Mouse (Mus musculus) heart, embryonic 12.5 days (tissue): ENCODE measurements around the gene Tmem231. TPM values are rescaled to one million over a fixed set of nuclear protein-coding genes. Genes with fewer than 3 reads are reported as not detected.

Experiments
- ATAC-seq: fragments of 200-750 bp; cut with Nextera tagmentation; 2 replicates; pipeline ENCODE4 v1.8.0; 2017; ENCODE audit warnings: moderate TSS enrichment, moderate library complexity; ENCODE audit not compliant: insufficient number of reproducible peaks, low FRiP score
- H3K27ac ChIP-seq: fragments of 300-500 bp; sonication (generic); 2 replicates; pipeline ENCODE4 v1.5.1; 2016; ENCODE audit warnings: mild to moderate bottlenecking, moderate library complexity; ENCODE audit not compliant: poor library complexity, severe bottlenecking
- H3K27me3 ChIP-seq: fragments of 300-500 bp; sonication (generic); replicated peaks from 2 replicates; pipeline ENCODE4 v1.6.1; 2016; ENCODE audit warnings: mild to moderate bottlenecking, moderate library complexity
- H3K36me3 ChIP-seq: fragments of 300-500 bp; sonication (generic); 2 replicates; pipeline ENCODE4 v1.6.1; 2016; ENCODE audit warnings: mild to moderate bottlenecking, moderate library complexity
- H3K4me1 ChIP-seq: fragments of 300-500 bp; sonication (generic); replicated peaks from 2 replicates; pipeline ENCODE4 v1.6.1; 2016; ENCODE audit warnings: mild to moderate bottlenecking
- H3K4me2 ChIP-seq: fragments of 300-500 bp; sonication (generic); 2 replicates; pipeline ENCODE4 v1.6.1; 2016; ENCODE audit warnings: mild to moderate bottlenecking, moderate library complexity
- H3K4me3 ChIP-seq: fragments of 300-500 bp; sonication (generic); 2 replicates; pipeline ENCODE4 v1.5.1; 2016; ENCODE audit warnings: mild to moderate bottlenecking
- H3K9ac ChIP-seq: fragments of 300-500 bp; sonication (generic); 2 replicates; pipeline ENCODE4 v1.6.1; 2016; ENCODE audit warnings: mild to moderate bottlenecking, moderate library complexity
- H3K9me3 ChIP-seq: fragments of 300-500 bp; sonication (generic); replicated peaks from 2 replicates; pipeline ENCODE4 v1.6.1; 2016; ENCODE audit warnings: mild to moderate bottlenecking, moderate library complexity
- WGBS: fragments of 180-500 bp; shearing (Covaris S2); methylation state at CpG from one replicate; pipeline ENCODE4 v1.1.7; 2016; 5-methylcytosine and 5-hydroxymethylcytosine counted together
- polyA plus RNA-seq: library from polyadenylated mRNA; unstranded; fragments of >200 nt; fragmentation: Nextera tagmentation; extraction: Ambion mirVana; gene quantifications from 2 replicates; pipeline ENCODE4 v1.2.1, GENCODE M21; 2016

Tmem231 gene
- 5.4 and 7.1 TPM in 2 replicates for polyA plus RNA-seq

- Histone ChIP-seq H3K27ac (peak within 1 kb of the TSS; percentile 34), H3K27me3 (no peaks in the 10 kb centered on the region), H3K4me1 (peaks cover 8% of the 10 kb centered on the region; the same call in 1 of the 2 replicates), H3K4me2 (peak within 1 kb of the TSS; percentile 93), H3K9me3 (no peaks in the 10 kb centered on the region), H3K36me3 (no peaks in the 10 kb centered on the region), H3K4me3 (peak within 1 kb of the TSS; percentile 75), H3K9ac (peak within 1 kb of the TSS; percentile 78)
- ATAC-seq = peak; percentile 98
- WGBS = under 1% methylated on average over 53 of the region's 53 CpGs
Observed at GRCm38 (mm10) chr8:111933348-111934076, at the start of gene Tmem231. TSS of gene Tmem231 (minus strand) at chr8:111933881.

GRCm38 (mm10) chr8:111982116-111982515 is 48.4 kb upstream of the Tmem231 start:
- H3K36me3 ChIP-seq = peaks cover 57% of the 10 kb centered on the region
- 74% methylated on average over 7 of the region's 7 CpGs for WGBS

GRCm38 (mm10) chr8:111978147-111978546 is 44.5 kb upstream of the Tmem231 start:
- 69% methylated on average over 10 of the region's 10 CpGs for WGBS
- peaks cover 61% of the 10 kb centered on the region for H3K36me3 ChIP-seq

More at GRCm38 (mm10) chr8:111982116-111982515, 48.4 kb upstream of the Tmem231 start:
- H3K4me2 ChIP-seq = no peak overlapping the region
- H3K9me3 ChIP-seq = no peaks in the 10 kb centered on the region
- H3K9ac ChIP-seq = no peak overlapping the region
- no peaks in the 10 kb centered on the region for H3K27me3 ChIP-seq
- no peak for ATAC-seq
- peaks cover 13% of the 10 kb centered on the region for H3K4me1 ChIP-seq
- no peak overlapping the region for H3K27ac ChIP-seq
- H3K4me3 ChIP-seq = no peak overlapping the region

GRCm38 (mm10) chr8:111976326-111976725 is 42.6 kb upstream of the Tmem231 start:
- ATAC-seq = no peak
- H3K36me3 ChIP-seq = peaks cover 62% of the 10 kb centered on the region
- WGBS = 76% methylated on average over 2 of the region's 2 CpGs

More at GRCm38 (mm10) chr8:111978147-111978546, 44.5 kb upstream of the Tmem231 start:
- no peaks in the 10 kb centered on the region for H3K27me3 ChIP-seq
- no peak overlapping the region for H3K4me2 ChIP-seq
- no peak overlapping the region for H3K9ac ChIP-seq
- no peak overlapping the region for H3K27ac ChIP-seq
- H3K4me3 ChIP-seq = no peak overlapping the region
- ATAC-seq = no peak
- no peaks in the 10 kb centered on the region for H3K4me1 ChIP-seq
- peaks cover 10% of the 10 kb centered on the region; the same call in 1 of the 2 replicates for H3K9me3 ChIP-seq

GRCm38 (mm10) chr8:111975706-111976105 is 42.0 kb upstream of the Tmem231 start:
- H3K4me2 ChIP-seq = no peak overlapping the region
- no peak for ATAC-seq
- peaks cover 10% of the 10 kb centered on the region; the same call in 1 of the 2 replicates for H3K9me3 ChIP-seq
- no peaks in the 10 kb centered on the region for H3K27me3 ChIP-seq
- peaks cover 66% of the 10 kb centered on the region for H3K36me3 ChIP-seq
- WGBS = 95% methylated on average over 2 of the region's 2 CpGs
- no peak overlapping the region for H3K9ac ChIP-seq
- no peak overlapping the region for H3K27ac ChIP-seq
- no peak overlapping the region for H3K4me3 ChIP-seq
- no peaks in the 10 kb centered on the region for H3K4me1 ChIP-seq

More at GRCm38 (mm10) chr8:111976326-111976725, 42.6 kb upstream of the Tmem231 start:
- Histone ChIP-seq H3K4me2 (no peak overlapping the region), H3K4me1 (no peaks in the 10 kb centered on the region), H3K9ac (no peak overlapping the region), H3K9me3 (peaks cover 10% of the 10 kb centered on the region; the same call in 1 of the 2 replicates), H3K4me3 (no peak overlapping the region), H3K27ac (no peak overlapping the region), H3K27me3 (no peaks in the 10 kb centered on the region)

GRCm38 (mm10) chr8:111974138-111974537 is 40.5 kb upstream of the Tmem231 start:
- no peak for ATAC-seq
- Histone ChIP-seq H3K9ac (no peak overlapping the region), H3K27me3 (no peaks in the 10 kb centered on the region), H3K36me3 (peaks cover 60% of the 10 kb centered on the region), H3K9me3 (peaks cover 10% of the 10 kb centered on the region; the same call in 1 of the 2 replicates), H3K27ac (no peak overlapping the region), H3K4me3 (no peak overlapping the region), H3K4me2 (no peak overlapping the region), H3K4me1 (no peaks in the 10 kb centered on the region)
- 94% methylated on average over 12 of the region's 12 CpGs for WGBS

- H3K27me3 ChIP-seq = no peaks in the 10 kb centered on the region
- no peak overlapping the region for H3K9ac ChIP-seq
- H3K4me2 ChIP-seq = no peak overlapping the region
- no peak overlapping the region for H3K27ac ChIP-seq
- no peaks in the 10 kb centered on the region for H3K4me1 ChIP-seq
- H3K9me3 ChIP-seq = peaks cover 7% of the 10 kb centered on the region; the same call in 1 of the 2 replicates
- 35% methylated on average over 5 of the region's 5 CpGs for WGBS
- H3K4me3 ChIP-seq = no peak overlapping the region
- ATAC-seq = no peak
- peaks cover 41% of the 10 kb centered on the region for H3K36me3 ChIP-seq
Observed at GRCm38 (mm10) chr8:111968991-111969390, 35.3 kb upstream of the Tmem231 start.

- no peaks in the 10 kb centered on the region for H3K27me3 ChIP-seq
- peaks cover 2% of the 10 kb centered on the region for H3K4me1 ChIP-seq
- peaks cover 36% of the 10 kb centered on the region for H3K36me3 ChIP-seq
- H3K9me3 ChIP-seq = peaks cover 5% of the 10 kb centered on the region; the same call in 1 of the 2 replicates
- no peak overlapping the region for H3K4me2 ChIP-seq
- H3K4me3 ChIP-seq = no peak overlapping the region
- H3K27ac ChIP-seq = no peak overlapping the region
- no peak for ATAC-seq
- 82% methylated on average over 10 of the region's 10 CpGs for WGBS
- no peak overlapping the region for H3K9ac ChIP-seq
Observed at GRCm38 (mm10) chr8:111968541-111968940, 34.9 kb upstream of the Tmem231 start.

- no peaks in the 10 kb centered on the region for H3K9me3 ChIP-seq
- H3K4me2 ChIP-seq = no peak overlapping the region
- H3K9ac ChIP-seq = no peak overlapping the region
- no peaks in the 10 kb centered on the region for H3K27me3 ChIP-seq
- no peak overlapping the region for H3K4me3 ChIP-seq
- peaks cover 14% of the 10 kb centered on the region for H3K4me1 ChIP-seq
- H3K27ac ChIP-seq = no peak overlapping the region
- peaks cover 28% of the 10 kb centered on the region for H3K36me3 ChIP-seq
- ATAC-seq = no peak
- WGBS = 69% methylated on average over 5 of the region's 5 CpGs
Observed at GRCm38 (mm10) chr8:111967246-111967870, 33.7 kb upstream of the Tmem231 start.

GRCm38 (mm10) chr8:111964849-111965561 is 31.3 kb upstream of the Tmem231 start:
- Histone ChIP-seq H3K4me1 (peaks cover 24% of the 10 kb centered on the region), H3K4me3 (no peak overlapping the region), H3K36me3 (peaks cover 15% of the 10 kb centered on the region; the same call in 1 of the 2 replicates), H3K27ac (no peak overlapping the region), H3K9me3 (no peaks in the 10 kb centered on the region), H3K9ac (no peak overlapping the region), H3K4me2 (no peak overlapping the region), H3K27me3 (no peaks in the 10 kb centered on the region)
- WGBS = 77% methylated on average over 7 of the region's 7 CpGs
- no peak for ATAC-seq

- Histone ChIP-seq H3K4me1 (peaks cover 24% of the 10 kb centered on the region), H3K4me3 (no peak overlapping the region), H3K36me3 (peaks cover 21% of the 10 kb centered on the region; the same call in 1 of the 2 replicates), H3K27me3 (no peaks in the 10 kb centered on the region), H3K27ac (no peak overlapping the region), H3K9ac (no peak overlapping the region), H3K9me3 (no peaks in the 10 kb centered on the region), H3K4me2 (no peak overlapping the region)
- WGBS = 56% methylated on average over 5 of the region's 5 CpGs
- no peak for ATAC-seq
Observed at GRCm38 (mm10) chr8:111964351-111964750, 30.7 kb upstream of the Tmem231 start.
